Mouse (Mus musculus) bone marrow, adult 2 months (tissue): ENCODE data around the gene Rasal1.

Experiments
- CTCF ChIP-seq: fragments of 200-500 bp; IDR thresholded peaks from 2 replicates; pipeline ENCODE4 v1.5.1; 2011; ENCODE audit warnings: low read length, control low read depth; ENCODE audit not compliant: control insufficient read depth, insufficient read depth
- POLR2A ChIP-seq: fragments of 200-500 bp; IDR thresholded peaks from 2 replicates; pipeline ENCODE4 v1.6.1; 2011; ENCODE audit warnings: low read depth, mild to moderate bottlenecking, control low read depth, low read length, borderline replicate concordance; ENCODE audit not compliant: control insufficient read depth

GRCm38 (mm10) chr5:120612822-120613604 lies 35.6 kb upstream of the Rasal1 start:
- TF ChIP-seq CTCF: no peak
- TF ChIP-seq POLR2A: peak; percentile 81; the same call in 1 of the 2 replicates
